Comparison of ENCODE assay signal across 23 mouse cellular contexts in the genomic region with DNA sequence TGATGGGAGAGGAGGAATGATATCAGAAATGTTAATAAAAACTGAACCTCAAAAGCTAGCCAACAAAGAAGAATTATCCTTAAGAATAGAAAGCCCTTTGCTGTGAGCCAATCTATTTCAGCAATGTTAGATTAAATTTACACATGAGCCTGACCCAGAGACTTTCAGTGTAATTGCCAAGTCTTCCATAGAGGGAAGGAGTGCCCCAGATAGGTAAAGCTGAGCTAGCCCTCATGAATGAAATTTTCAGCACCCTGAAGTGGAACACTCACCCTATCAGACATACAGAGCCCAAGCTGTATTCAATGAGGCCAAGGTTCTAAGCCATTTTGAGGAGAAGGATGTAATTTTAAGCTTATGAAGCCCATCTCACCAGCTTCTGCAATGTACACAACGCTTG.
"Had no signal": no experiment of that assay in that cellular context is flagged by ENCODE, and none has a peak within 500 bp of the region (broad histone marks: within the 10 kb centered on the region; RNA-seq: fewer than 3 reads in every experiment).

No protein-coding gene starts in this region.

- DNase-seq: gastrocnemius, postnatal 25 days; heart, adult 18-20 months; heart, postnatal 10 days; heart, postnatal 4 days; kidney, adult 18-20 months; kidney, adult 8-10 months; kidney, postnatal 10 days; kidney, postnatal 25 days; kidney, postnatal 4 days; liver had no signal

- H3K27me3 ChIP-seq: heart, embryonic 12.5 days; hindbrain, embryonic 12.5 days; intestine, embryonic 15.5 days; limb, embryonic 12.5 days had no signal

- H3K4me1 ChIP-seq: heart, embryonic 10.5 days; heart, embryonic 12.5 days; hindbrain, embryonic 12.5 days; intestine, embryonic 15.5 days had no signal

- H3K4me2 ChIP-seq: heart, embryonic 12.5 days; hindbrain, embryonic 12.5 days; hindbrain, embryonic 14.5 days; intestine, embryonic 15.5 days; limb, embryonic 12.5 days had no signal

- H3K9ac ChIP-seq: heart, embryonic 12.5 days; hindbrain, embryonic 12.5 days; hindbrain, embryonic 14.5 days; intestine, embryonic 15.5 days; limb, embryonic 12.5 days had no signal

- H3K9me3 ChIP-seq: heart, embryonic 10.5 days; heart, embryonic 12.5 days; hindbrain, embryonic 10.5 days; hindbrain, embryonic 12.5 days; intestine, embryonic 15.5 days; limb, embryonic 10.5 days; limb, embryonic 12.5 days had no signal

- H3K36me3 ChIP-seq: heart, embryonic 10.5 days; heart, embryonic 12.5 days; hindbrain, embryonic 10.5 days; hindbrain, embryonic 12.5 days; intestine, embryonic 15.5 days; limb, embryonic 10.5 days; limb, embryonic 12.5 days had no signal

- H3K27ac ChIP-seq: heart, embryonic 10.5 days; hindbrain, embryonic 10.5 days; hindbrain, embryonic 12.5 days; hindbrain, embryonic 14.5 days; intestine, embryonic 15.5 days; layer of hippocampus, adult 2 months; left cerebral cortex, adult 2 months; limb, embryonic 10.5 days; limb, embryonic 12.5 days had no signal

- H3K4me3 ChIP-seq: heart, embryonic 10.5 days; heart, embryonic 12.5 days; hindbrain, embryonic 10.5 days; hindbrain, embryonic 12.5 days; intestine, embryonic 15.5 days; layer of hippocampus, adult 2 months; left cerebral cortex, adult 2 months; limb, embryonic 10.5 days; limb, embryonic 12.5 days had no signal

- ATAC-seq: hindbrain, embryonic 16.5 days; inflammation-experienced regulatory T-cells, adult 6 months; intestine, embryonic 15.5 days; intestine, postnatal 0 days had no signal
